Mouse (Mus musculus): ENCODE measurements at regions not wholly inside any gene's neighbourhood (a gene's known extent, or its start where the extent isn't known, plus 50 kb on each side); places are given as distances from the start of the nearest gene placed in this dataset.

DNA sequence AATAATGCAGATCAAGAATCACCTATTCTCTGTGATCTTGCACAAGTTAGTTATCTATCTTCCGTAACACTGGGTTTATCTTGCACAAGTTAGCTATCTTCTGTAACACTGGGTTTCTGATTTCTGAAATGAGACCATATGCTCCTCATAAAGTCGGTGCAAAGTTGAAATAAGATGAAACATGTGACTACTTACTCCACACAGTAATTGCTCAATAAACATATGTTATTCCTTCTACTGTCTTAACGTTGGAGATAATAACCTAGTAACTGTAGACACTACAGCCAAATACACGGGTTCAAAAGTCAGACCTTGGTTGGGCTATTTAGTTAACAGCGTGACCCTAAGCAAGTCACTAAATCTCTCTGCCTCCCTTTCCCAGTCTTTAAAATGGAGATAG is 65.8 kb upstream of the Atp11b start:
- no peak overlapping the region for H3K9ac ChIP-seq (ENCODE audit: low read length)
- no peaks in the 10 kb centered on the region for H3K9me3 ChIP-seq (ENCODE audit: control insufficient read depth, low read length)
- no peaks in the 10 kb centered on the region for H3K36me3 ChIP-seq (ENCODE audit: control insufficient read depth, insufficient read depth, low read length)
- ATAC-seq (ENCODE audit: low read depth), result no peak
- H3K27me3 ChIP-seq (ENCODE audit: control insufficient read depth, insufficient read depth, low read depth, low read length), result no peaks in the 10 kb centered on the region
- 58% methylated on average over 5 of the region's 5 CpGs for WGBS
- H3K4me3 ChIP-seq (ENCODE audit: low read length), result no peak overlapping the region
- H3K4me2 ChIP-seq (ENCODE audit: low read depth, low read length), result no peak overlapping the region
- no peak overlapping the region for H3K27ac ChIP-seq (ENCODE audit: low read length)
- H3K4me1 ChIP-seq (replicated peaks; ENCODE audit: control insufficient read depth, insufficient read depth, low read length), result no peaks in the 10 kb centered on the region

DNA sequence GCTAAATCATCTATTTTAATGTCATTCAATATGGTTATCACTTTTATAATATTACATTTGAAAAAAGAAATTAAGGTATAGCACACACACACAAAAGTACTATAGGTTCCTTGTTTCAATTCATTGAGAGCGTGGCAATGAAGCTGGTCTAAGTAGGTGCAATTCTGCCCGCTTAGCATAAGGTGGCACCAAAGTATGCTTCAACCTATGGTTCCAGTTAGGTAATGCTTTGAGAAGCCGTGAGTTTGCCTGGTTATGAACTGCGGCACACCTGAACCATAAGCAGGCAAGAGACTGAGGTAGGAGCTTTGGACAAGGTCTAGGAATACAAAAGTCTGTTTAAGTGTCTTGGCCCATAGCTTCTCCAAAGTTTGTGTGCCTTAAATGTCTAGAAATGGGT is 65.1 kb upstream of the Atp11b start:
- Histone ChIP-seq H3K27ac (ENCODE audit: low read length) (no peak overlapping the region), H3K27me3 (ENCODE audit: control insufficient read depth, insufficient read depth, low read depth, low read length) (no peaks in the 10 kb centered on the region), H3K9me3 (ENCODE audit: control insufficient read depth, low read length) (no peaks in the 10 kb centered on the region), H3K36me3 (ENCODE audit: control insufficient read depth, insufficient read depth, low read length) (no peaks in the 10 kb centered on the region), H3K4me2 (ENCODE audit: low read depth, low read length) (no peak overlapping the region), H3K9ac (ENCODE audit: low read length) (no peak overlapping the region), H3K4me1 (replicated peaks; ENCODE audit: control insufficient read depth, insufficient read depth, low read length) (no peaks in the 10 kb centered on the region), H3K4me3 (ENCODE audit: low read length) (no peak overlapping the region)
- WGBS, result 10% methylated on average over 4 of the region's 4 CpGs
- ATAC-seq (ENCODE audit: low read depth), result peak; percentile 60

DNA sequence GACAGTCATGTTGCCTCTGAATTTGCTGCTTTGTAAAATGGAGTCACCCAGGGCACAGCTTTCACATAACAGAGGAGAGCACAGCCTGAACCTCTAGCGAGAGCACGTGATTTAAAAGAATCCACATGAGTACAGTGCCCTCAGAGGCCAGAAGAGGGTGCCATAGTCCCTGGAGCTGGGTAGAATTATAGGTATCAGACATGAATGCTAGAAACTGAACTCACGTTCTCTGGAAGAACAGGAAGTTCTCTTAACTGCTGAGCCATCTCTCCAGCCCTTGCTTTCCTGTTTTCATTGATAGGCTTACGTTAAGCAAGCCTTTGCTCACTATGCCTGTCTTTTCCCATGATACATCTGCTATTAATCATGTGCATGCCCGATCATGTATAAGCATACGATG is 60.9 kb upstream of the Atp11b start:
- WGBS, result 40% methylated on average over 6 of the region's 6 CpGs
- ATAC-seq (ENCODE audit: low read depth), result peak; percentile 81

DNA sequence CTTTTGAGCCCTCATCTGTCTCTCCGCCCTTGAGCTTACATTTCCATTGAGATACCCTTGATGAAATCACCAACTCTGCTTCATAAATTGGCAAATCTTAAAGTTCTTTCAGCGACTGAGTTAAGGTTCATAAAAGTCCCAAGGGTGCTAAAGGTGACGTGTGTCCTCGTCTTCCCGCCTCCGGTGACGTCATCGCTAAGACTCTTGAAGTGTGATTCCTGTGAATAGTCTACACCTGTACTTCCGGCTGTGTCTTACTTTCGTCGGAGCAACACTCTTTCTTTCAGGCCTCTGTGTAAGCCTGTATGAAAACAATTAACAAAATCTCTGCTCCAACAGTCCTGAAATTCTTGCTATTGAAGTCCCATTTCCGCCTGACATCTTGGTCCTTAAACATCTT is 60.4 kb upstream of the Atp11b start:
- Histone ChIP-seq H3K36me3 (ENCODE audit: control insufficient read depth, insufficient read depth, low read length) (no peaks in the 10 kb centered on the region), H3K4me3 (ENCODE audit: low read length) (no peak overlapping the region), H3K4me2 (ENCODE audit: low read depth, low read length) (no peak overlapping the region), H3K4me1 (replicated peaks; ENCODE audit: control insufficient read depth, insufficient read depth, low read length) (no peaks in the 10 kb centered on the region), H3K9ac (ENCODE audit: low read length) (no peak overlapping the region), H3K27me3 (ENCODE audit: control insufficient read depth, insufficient read depth, low read depth, low read length) (no peaks in the 10 kb centered on the region), H3K27ac (ENCODE audit: low read length) (no peak overlapping the region), H3K9me3 (ENCODE audit: control insufficient read depth, low read length) (no peaks in the 10 kb centered on the region)
- no peak for ATAC-seq (ENCODE audit: low read depth)
- WGBS, result 64% methylated on average over 12 of the region's 12 CpGs

More for the DNA sequence above, 60.9 kb upstream of the Atp11b start:
- no peak overlapping the region for H3K4me2 ChIP-seq (ENCODE audit: low read depth, low read length)
- H3K27ac ChIP-seq (ENCODE audit: low read length), result no peak overlapping the region
- H3K4me3 ChIP-seq (ENCODE audit: low read length), result no peak overlapping the region
- no peaks in the 10 kb centered on the region for H3K4me1 ChIP-seq (replicated peaks; ENCODE audit: control insufficient read depth, insufficient read depth, low read length)
- H3K9ac ChIP-seq (ENCODE audit: low read length), result no peak overlapping the region
- no peaks in the 10 kb centered on the region for H3K36me3 ChIP-seq (ENCODE audit: control insufficient read depth, insufficient read depth, low read length)
- H3K27me3 ChIP-seq (ENCODE audit: control insufficient read depth, insufficient read depth, low read depth, low read length), result no peaks in the 10 kb centered on the region
- no peaks in the 10 kb centered on the region for H3K9me3 ChIP-seq (ENCODE audit: control insufficient read depth, low read length)

DNA sequence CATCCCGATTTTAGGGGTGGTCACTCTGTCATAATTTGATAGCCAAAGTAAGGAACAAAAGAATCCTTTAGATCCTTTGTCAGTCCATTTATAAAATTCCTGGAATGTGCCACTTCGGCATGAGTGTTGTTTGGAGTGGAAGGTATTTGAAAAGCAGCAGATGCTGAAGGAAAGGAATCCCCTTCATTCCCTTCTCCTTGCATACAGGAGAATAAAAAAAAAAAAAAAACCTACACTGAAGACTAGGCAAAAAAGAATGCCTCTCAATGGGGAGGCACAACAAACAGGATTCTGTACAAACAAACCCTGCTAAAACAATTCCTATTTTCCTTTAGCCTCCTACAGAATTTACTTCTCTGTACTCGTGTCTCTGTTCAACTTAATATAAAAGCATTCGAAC is 59.7 kb upstream of the Atp11b start:
- H3K4me3 ChIP-seq (ENCODE audit: low read length), result no peak overlapping the region
- ATAC-seq (ENCODE audit: low read depth), result no peak
- WGBS, result 21% methylated on average over 4 of the region's 4 CpGs

DNA sequence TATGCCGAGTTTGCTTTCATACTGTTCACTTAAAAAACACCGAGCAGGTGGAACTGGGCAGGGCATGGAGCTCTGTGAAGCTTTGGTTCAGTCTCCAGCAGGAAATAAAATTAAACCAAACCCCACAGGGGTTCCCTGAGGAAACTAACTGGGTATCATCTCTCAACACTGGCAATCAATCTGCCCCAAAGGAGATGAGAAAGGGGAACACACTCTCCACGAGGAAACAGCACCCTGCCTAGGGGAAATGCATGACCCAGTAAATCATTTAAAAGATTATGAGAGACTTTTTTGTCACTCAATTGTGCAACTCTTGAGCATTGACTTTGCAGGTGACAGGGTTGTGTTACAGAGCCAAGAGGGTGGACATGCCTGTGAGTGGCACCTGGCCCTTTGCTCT is 58.0 kb upstream of the Atp11b start:
- 53% methylated on average over 3 of the region's 3 CpGs for WGBS
- Histone ChIP-seq H3K4me1 (replicated peaks; ENCODE audit: control insufficient read depth, insufficient read depth, low read length) (no peaks in the 10 kb centered on the region), H3K27ac (ENCODE audit: low read length) (no peak overlapping the region), H3K9me3 (ENCODE audit: control insufficient read depth, low read length) (no peaks in the 10 kb centered on the region), H3K27me3 (ENCODE audit: control insufficient read depth, insufficient read depth, low read depth, low read length) (no peaks in the 10 kb centered on the region), H3K36me3 (ENCODE audit: control insufficient read depth, insufficient read depth, low read length) (no peaks in the 10 kb centered on the region), H3K4me3 (ENCODE audit: low read length) (no peak overlapping the region), H3K4me2 (ENCODE audit: low read depth, low read length) (no peak overlapping the region), H3K9ac (ENCODE audit: low read length) (no peak overlapping the region)
- no peak for ATAC-seq (ENCODE audit: low read depth)

More for the DNA sequence above, 59.7 kb upstream of the Atp11b start:
- Histone ChIP-seq H3K36me3 (ENCODE audit: control insufficient read depth, insufficient read depth, low read length) (no peaks in the 10 kb centered on the region), H3K4me2 (ENCODE audit: low read depth, low read length) (no peak overlapping the region), H3K27me3 (ENCODE audit: control insufficient read depth, insufficient read depth, low read depth, low read length) (no peaks in the 10 kb centered on the region), H3K9ac (ENCODE audit: low read length) (no peak overlapping the region), H3K27ac (ENCODE audit: low read length) (no peak overlapping the region), H3K9me3 (ENCODE audit: control insufficient read depth, low read length) (no peaks in the 10 kb centered on the region), H3K4me1 (replicated peaks; ENCODE audit: control insufficient read depth, insufficient read depth, low read length) (no peaks in the 10 kb centered on the region)

DNA sequence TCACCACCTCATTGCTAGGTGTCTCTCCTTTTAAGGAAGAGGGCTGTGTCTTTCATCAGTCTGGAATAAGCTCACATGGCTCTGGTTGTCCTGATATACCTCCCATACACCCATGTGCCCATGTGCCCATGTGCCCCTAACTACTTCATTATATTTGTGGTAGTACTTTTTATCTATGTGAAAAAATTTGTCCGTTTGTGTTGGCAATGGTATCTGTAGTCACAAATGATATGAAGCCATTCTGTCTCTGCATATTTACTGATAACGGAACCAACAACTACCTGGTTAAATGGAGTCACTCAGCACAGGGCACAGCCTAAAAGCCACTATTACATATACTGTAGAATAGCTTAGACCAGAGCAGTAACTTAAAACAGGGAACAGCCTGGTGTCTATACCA is 54.6 kb upstream of the Atp11b start:
- Histone ChIP-seq H3K4me3 (ENCODE audit: low read length) (no peak overlapping the region), H3K9ac (ENCODE audit: low read length) (no peak overlapping the region), H3K4me1 (replicated peaks; ENCODE audit: control insufficient read depth, insufficient read depth, low read length) (no peaks in the 10 kb centered on the region), H3K9me3 (ENCODE audit: control insufficient read depth, low read length) (no peaks in the 10 kb centered on the region), H3K27me3 (ENCODE audit: control insufficient read depth, insufficient read depth, low read depth, low read length) (no peaks in the 10 kb centered on the region), H3K4me2 (ENCODE audit: low read depth, low read length) (no peak overlapping the region), H3K27ac (ENCODE audit: low read length) (no peak overlapping the region), H3K36me3 (ENCODE audit: control insufficient read depth, insufficient read depth, low read length) (no peaks in the 10 kb centered on the region)
- 80% methylated on average over 2 of the region's 2 CpGs for WGBS
- no peak for ATAC-seq (ENCODE audit: low read depth)

DNA sequence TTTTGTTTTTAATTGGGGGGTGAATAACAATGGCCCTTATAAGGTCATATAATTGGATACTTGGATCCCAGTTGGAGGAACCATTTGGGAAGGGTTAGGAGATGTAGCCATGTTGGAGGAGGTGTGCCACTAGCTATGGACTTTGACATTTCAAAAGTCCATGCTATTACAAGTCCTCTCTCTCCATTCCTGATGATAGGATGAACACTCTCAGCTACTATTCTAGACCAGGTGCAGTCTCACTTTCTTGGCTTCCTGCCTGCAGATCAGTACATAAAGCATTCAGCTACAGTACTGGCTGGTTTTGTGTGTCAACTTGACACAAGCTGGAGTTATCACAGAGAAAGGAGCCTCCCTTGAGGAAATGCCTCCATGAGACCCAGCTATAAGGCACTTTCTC is 53.9 kb upstream of the Atp11b start:
- H3K4me3 ChIP-seq (ENCODE audit: low read length), result no peak overlapping the region

DNA sequence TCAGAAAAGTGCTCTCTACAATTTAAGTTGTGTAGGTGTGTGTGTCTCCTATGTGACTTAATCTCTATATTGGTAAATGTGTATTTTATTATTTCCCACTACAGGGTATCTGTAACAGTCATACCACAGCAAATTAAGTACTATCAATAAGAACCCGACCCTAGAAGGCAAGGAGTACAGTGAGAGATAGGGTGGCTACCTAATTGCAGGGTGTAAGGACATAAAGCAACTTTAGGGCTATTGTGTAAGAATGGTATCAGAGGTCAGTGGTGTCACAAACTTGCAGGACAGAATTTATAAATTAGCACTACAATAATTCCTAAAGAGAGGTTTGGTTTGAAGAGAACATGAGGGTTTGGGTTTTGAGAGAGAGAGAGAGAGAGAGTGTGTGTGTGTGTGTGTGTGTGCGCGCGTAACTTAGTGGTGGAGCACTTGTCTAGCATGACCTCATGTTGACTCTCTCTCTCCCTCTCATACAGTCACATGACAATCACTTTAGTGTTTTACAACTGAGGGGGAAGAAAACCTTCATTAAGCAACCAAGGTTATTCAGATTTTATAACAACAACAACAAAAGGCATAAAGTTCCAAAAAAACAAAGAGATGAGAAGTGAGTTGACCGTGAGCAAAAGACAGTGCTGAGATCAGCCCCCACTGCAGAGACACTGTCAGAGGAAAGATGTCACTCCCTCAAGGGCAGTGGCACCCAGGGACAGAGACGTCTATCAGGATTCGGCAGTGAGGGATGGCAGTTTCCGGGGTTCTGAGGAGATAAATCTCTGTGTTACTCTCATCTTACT is 50.2 kb upstream of the Atp11b start:
- no peak for ATAC-seq (ENCODE audit: low read depth)

More for the DNA sequence above, 53.9 kb upstream of the Atp11b start:
- Histone ChIP-seq H3K36me3 (ENCODE audit: control insufficient read depth, insufficient read depth, low read length) (no peaks in the 10 kb centered on the region), H3K9ac (ENCODE audit: low read length) (no peak overlapping the region), H3K4me2 (ENCODE audit: low read depth, low read length) (no peak overlapping the region), H3K27me3 (ENCODE audit: control insufficient read depth, insufficient read depth, low read depth, low read length) (no peaks in the 10 kb centered on the region), H3K4me1 (replicated peaks; ENCODE audit: control insufficient read depth, insufficient read depth, low read length) (no peaks in the 10 kb centered on the region), H3K27ac (ENCODE audit: low read length) (no peak overlapping the region), H3K9me3 (ENCODE audit: control insufficient read depth, low read length) (no peaks in the 10 kb centered on the region)
- no peak for ATAC-seq (ENCODE audit: low read depth)

More for the DNA sequence above, 50.2 kb upstream of the Atp11b start:
- Histone ChIP-seq H3K27ac (ENCODE audit: low read length) (no peak overlapping the region), H3K27me3 (ENCODE audit: control insufficient read depth, insufficient read depth, low read depth, low read length) (no peaks in the 10 kb centered on the region), H3K36me3 (ENCODE audit: control insufficient read depth, insufficient read depth, low read length) (no peaks in the 10 kb centered on the region), H3K4me2 (ENCODE audit: low read depth, low read length) (no peak overlapping the region), H3K4me3 (ENCODE audit: low read length) (no peak overlapping the region), H3K9me3 (ENCODE audit: control insufficient read depth, low read length) (no peaks in the 10 kb centered on the region), H3K9ac (ENCODE audit: low read length) (no peak overlapping the region), H3K4me1 (replicated peaks; ENCODE audit: control insufficient read depth, insufficient read depth, low read length) (no peaks in the 10 kb centered on the region)
- 61% methylated on average over 8 of the region's 8 CpGs for WGBS

Data from lung, embryonic 16.5 days (tissue).